Mouse (Mus musculus): ENCODE measurements around the gene Rhov. TPM values are rescaled to one million over a fixed set of nuclear protein-coding genes. Genes with fewer than 3 reads are reported as not detected.

Rhov gene
- total RNA-seq, 1 experiment from 2014 or later: not detected

- ATAC-seq (replicated peaks in 1 of 2; ENCODE audit: insufficient read depth in 1 of 2, low FRiP score in 2 of 2, low TSS enrichment in 1 of 2, low read depth in 1 of 2, poor library complexity in 2 of 2, severe bottlenecking in 2 of 2): peak; percentile 89 to 90
These were observed 20.1 kb downstream of the Rhov start for GRCm38 (mm10) chr2:119250826-119251478.

DNA sequence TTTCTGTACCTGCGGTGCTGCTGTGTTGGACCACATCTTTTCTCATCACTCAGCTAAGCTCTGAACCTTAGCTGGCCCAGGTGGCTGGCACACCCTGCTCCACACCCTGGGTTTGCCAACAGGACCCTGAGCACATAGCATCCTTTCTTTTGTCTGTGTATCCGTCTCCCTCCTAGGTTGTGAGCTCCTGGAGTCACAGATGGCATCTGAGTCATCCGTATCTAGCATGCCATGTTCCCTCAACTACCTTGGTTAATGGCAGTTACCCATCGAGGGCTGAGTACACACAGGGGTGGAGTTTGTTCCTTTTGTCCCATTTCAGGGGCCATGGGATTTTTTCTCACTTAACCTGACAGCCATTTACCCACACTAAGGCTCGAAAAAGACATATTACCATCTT is 20.7 kb downstream of the Rhov start:
- no peak for ATAC-seq (replicated peaks in 1 of 2; ENCODE audit: insufficient read depth in 1 of 2, low FRiP score in 2 of 2, low TSS enrichment in 1 of 2, low read depth in 1 of 2, poor library complexity in 2 of 2, severe bottlenecking in 2 of 2)

DNA sequence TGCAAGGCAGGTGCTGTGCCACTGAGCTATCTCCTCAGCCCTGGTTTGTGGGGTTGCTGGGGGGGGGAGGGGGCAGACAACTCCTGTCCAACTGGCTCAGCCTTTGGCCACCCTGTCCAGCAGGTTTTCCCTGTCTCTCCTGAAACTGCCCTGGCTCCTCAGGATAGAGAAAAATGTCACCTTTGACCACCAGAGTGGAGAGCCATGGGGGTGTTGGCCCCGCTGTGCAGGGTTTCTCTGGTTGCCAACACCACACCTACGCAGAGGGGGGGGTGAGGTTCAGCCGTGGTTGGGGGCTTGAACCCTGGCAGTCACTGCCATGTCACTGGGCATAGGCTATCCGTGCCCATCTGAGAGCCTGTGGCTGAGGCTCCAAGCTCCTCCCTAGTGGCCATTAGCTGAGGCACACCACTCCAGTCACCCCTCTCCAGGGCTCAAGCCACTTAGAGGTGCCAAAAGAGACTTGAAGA is 21.4 kb downstream of the Rhov start:
- 0 out of 4 replicates have a peak, but pooled peaks of 1 of the 2 experiments have one; percentile 43 for ATAC-seq (replicated peaks in 1 of 2; ENCODE audit: insufficient read depth in 1 of 2, low FRiP score in 2 of 2, low TSS enrichment in 1 of 2, low read depth in 1 of 2, poor library complexity in 2 of 2, severe bottlenecking in 2 of 2)

DNA sequence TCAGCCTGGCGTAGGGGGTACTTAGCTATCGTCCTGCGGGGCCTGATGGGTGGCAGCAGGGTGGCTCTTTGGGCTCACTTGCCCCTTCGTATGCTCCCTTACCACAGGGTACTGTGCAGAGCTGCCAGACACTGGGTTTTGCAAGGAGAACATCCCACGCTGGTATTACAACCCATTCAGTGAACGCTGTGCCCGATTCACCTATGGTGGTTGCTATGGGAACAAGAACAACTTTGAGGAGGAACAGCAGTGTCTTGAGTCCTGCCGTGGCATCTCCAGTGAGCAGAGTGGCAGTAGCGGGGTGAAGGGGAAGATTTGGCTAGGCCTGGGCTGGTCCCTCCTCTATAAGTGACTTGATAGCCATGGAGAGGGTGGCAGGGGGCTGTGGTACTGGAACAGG is 23.2 kb downstream of the Rhov start:
- ATAC-seq (replicated peaks in 1 of 2; ENCODE audit: insufficient read depth in 1 of 2, low FRiP score in 2 of 2, low TSS enrichment in 1 of 2, low read depth in 1 of 2, poor library complexity in 2 of 2, severe bottlenecking in 2 of 2): no peak

DNA sequence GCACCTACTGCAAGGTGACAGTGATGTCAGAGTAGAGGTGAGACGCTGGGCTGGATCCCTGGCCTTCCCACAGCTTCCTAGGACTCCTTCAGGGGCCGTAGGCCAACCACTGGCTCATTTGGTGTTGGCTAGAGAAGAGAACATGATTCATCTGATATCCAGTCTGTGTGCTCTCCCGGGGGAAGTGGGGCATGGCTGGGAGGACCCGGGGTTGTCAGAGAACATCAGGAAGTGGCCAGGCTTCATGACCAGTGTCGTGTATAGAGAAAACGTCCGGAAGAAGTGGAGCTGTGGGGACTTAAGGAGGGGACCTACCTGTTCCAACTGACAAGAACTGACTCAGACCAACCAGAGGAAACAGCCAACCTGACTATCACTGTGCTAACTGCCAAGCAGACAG is 25.8 kb downstream of the Rhov start:
- no peak for ATAC-seq (replicated peaks in 1 of 2; ENCODE audit: insufficient read depth in 1 of 2, low FRiP score in 2 of 2, low TSS enrichment in 1 of 2, low read depth in 1 of 2, poor library complexity in 2 of 2, severe bottlenecking in 2 of 2)

DNA sequence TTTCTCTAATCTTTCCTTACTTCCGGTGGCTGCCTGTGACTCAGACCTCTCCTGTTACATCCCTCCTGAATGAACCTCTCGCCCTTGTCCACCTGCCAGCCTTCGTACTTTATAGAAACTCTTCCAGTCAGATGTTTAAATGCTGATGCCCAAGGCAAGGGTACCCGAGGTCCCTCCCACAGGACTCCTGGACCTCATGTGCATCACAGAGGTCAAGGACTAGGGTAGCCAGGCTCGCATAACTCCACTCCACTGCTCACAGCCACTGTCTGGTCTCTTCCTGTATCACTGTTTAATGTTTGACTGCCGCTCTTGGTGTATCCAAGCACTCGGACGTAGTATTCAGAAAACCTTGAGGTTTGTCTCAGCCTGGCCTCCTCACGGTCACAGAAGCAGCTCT is 28.5 kb downstream of the Rhov start:
- ATAC-seq (replicated peaks in 1 of 2; ENCODE audit: insufficient read depth in 1 of 2, low FRiP score in 2 of 2, low TSS enrichment in 1 of 2, low read depth in 1 of 2, poor library complexity in 2 of 2, severe bottlenecking in 2 of 2): no peak

GRCm38 (mm10) chr2:119240819-119241186 is 30.3 kb downstream of the Rhov start:
- ATAC-seq (replicated peaks in 1 of 2; ENCODE audit: insufficient read depth in 1 of 2, low FRiP score in 2 of 2, low TSS enrichment in 1 of 2, low read depth in 1 of 2, poor library complexity in 2 of 2, severe bottlenecking in 2 of 2): no peak

- ATAC-seq (replicated peaks in 1 of 2; ENCODE audit: insufficient read depth in 1 of 2, low FRiP score in 2 of 2, low TSS enrichment in 1 of 2, low read depth in 1 of 2, poor library complexity in 2 of 2, severe bottlenecking in 2 of 2): peak; percentile 57 to 58; a peak in 3 of 4 replicates
These were observed 30.8 kb downstream of the Rhov start for GRCm38 (mm10) chr2:119240075-119240818.

DNA sequence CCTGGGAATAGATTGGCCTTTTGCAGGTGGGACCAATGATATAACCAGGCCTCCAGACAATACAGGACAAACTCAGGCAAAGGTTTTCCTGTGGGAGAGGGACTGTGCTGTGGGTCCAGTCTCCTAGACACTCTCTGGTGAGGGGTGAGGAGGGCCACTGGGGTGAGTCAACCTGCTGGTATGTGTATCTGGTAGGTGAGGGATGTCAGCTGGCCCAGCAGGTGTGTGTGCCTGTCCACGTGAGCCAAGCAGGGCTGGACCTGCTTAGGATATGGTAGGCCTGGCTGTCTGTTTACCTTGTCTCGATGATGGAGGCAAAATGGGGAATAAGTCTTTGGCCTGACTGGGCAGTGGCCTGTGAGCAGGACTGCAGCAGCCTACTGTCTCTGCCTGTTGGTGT is 32.4 kb downstream of the Rhov start:
- no peak for ATAC-seq (replicated peaks in 1 of 2; ENCODE audit: insufficient read depth in 1 of 2, low FRiP score in 2 of 2, low TSS enrichment in 1 of 2, low read depth in 1 of 2, poor library complexity in 2 of 2, severe bottlenecking in 2 of 2)

DNA sequence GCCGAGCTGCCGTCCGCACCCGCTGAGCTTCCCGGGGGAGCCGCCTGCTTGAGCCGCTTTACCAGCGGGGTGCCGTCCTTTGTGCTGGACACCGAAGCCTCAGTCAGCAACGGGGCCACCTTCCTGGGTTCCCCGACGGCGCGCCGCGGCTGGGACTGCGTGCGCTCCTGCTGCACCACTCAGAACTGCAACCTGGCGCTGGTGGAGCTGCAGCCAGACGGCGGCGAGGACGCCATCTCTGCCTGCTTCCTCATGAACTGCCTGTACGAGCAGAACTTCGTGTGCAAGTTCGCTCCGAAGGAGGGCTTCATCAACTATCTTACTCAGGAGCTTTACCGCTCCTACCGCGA is 33.2 kb downstream of the Rhov start:
- 0 out of 4 replicates have a peak, but pooled peaks of 1 of the 2 experiments have one; percentile 46 for ATAC-seq (replicated peaks in 1 of 2; ENCODE audit: insufficient read depth in 1 of 2, low FRiP score in 2 of 2, low TSS enrichment in 1 of 2, low read depth in 1 of 2, poor library complexity in 2 of 2, severe bottlenecking in 2 of 2)

GRCm38 (mm10) chr2:119237210-119237870 is 33.7 kb downstream of the Rhov start, which contains the start of gene Spint1:
Gene Spint1 (plus strand): TSS chr2:119237362.
- no peak for ATAC-seq (replicated peaks in 1 of 2; ENCODE audit: insufficient read depth in 1 of 2, low FRiP score in 2 of 2, low TSS enrichment in 1 of 2, low read depth in 1 of 2, poor library complexity in 2 of 2, severe bottlenecking in 2 of 2)

DNA sequence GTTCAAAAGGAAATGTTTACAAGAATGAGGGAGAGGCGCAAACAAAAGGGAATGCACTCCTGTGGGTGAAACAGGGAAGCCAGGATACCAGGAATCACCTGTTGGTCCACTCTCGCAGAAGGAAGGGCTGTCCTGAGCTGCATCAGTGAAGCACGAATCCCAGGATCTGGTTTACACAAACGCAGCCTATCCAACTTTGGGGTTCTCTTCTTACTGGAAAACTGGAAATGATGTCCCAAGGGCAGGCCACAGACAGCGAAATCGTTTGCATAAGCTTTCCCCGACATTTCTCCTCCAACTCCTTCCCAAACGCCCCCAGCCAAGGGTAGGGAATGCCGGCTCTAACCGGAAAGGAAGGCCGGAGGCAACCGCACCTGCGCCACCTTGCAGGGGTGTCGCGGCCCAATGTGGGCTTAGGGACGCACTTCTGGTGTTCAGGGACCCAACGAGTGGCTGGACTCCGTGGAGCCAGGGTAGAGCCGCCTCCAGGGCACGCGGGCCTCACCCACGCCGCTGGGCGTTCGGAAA is 34.3 kb downstream of the Rhov start:
- no peak for ATAC-seq (replicated peaks in 1 of 2; ENCODE audit: insufficient read depth in 1 of 2, low FRiP score in 2 of 2, low TSS enrichment in 1 of 2, low read depth in 1 of 2, poor library complexity in 2 of 2, severe bottlenecking in 2 of 2)

DNA sequence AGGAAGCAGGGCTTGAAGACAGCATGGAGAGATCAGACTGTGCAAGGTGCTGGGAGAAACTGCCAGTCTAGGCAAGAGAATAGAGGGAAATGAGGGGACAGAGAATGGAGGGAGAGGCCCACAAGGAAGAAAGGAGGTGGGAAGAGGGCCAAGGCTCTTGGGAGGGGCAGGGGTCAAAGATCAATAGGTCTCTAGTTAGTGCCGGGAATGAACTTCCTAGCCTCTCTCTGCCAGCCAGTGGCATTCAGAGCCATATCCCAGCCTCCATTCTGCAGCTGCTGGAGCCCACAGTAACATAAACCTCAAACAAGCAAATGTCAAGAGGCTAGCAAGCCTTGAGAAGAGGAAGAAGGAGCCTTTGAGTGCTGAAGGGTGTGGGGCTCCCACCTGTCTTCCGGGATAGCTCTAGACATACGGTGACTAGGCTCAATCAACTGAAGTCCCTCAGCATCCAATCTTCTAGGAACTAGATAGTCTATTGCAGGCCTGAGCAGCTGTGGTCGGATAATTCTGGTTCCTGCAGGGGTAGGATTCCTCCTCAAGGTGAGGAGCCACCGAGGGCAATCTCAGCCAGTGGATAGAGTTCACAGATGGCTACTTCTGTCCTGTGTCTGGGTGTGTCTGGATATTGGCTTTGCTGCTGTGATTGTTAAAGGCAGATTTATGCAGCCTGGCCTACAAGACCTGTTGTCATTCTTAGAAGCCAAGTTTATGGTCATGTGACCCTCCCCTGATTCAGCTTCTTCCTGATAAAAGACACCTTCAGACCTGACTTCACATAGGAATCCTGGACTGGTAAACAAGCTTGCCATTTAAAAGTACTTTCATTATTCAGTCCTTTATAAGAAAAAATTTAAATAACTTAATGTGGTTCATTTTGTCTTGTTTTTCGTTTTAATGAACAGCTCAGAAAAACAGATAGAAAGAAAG is 41.0 kb downstream of the Rhov start, which contains the start of gene Ppp1r14d:
Gene Ppp1r14d (minus strand): TSS at position 132 of the 930 bp plus-strand sequence.
- ATAC-seq (replicated peaks in 1 of 2; ENCODE audit: insufficient read depth in 1 of 2, low FRiP score in 2 of 2, low TSS enrichment in 1 of 2, low read depth in 1 of 2, poor library complexity in 2 of 2, severe bottlenecking in 2 of 2): no peak

Other genes with a start within 250 kb of the Rhov start
- 8.0 and 16.3 TPM in 2 replicates for gene Ccdc32, start 241.9 kb downstream of the Rhov start, total RNA-seq (2017)
- 18.7 and 22.1 TPM in 2 replicates for gene Rpusd2, start 236.5 kb downstream of the Rhov start, total RNA-seq (2017)
- 52.0 and 56.7 TPM in 2 replicates for gene Knl1, start 224.2 kb downstream of the Rhov start, total RNA-seq (2017)
- gene Rad51, start 158.5 kb downstream of the Rhov start, total RNA-seq (2017): 16.8 and 29.0 TPM in 2 replicates
- gene Rmdn3, start 114.2 kb downstream of the Rhov start, total RNA-seq (2017): 35.9 and 38.9 TPM in 2 replicates
- 2.2 TPM in 1 of 2 replicates, not detected in the other for gene Gchfr, start 103.5 kb downstream of the Rhov start, total RNA-seq (2017)
- gene Gm14137, start 96.8 kb downstream of the Rhov start, total RNA-seq (2017): not detected in 2 replicates
- 47.1 and 53.7 TPM in 2 replicates for gene Zfyve19, start 62.7 kb downstream of the Rhov start, total RNA-seq (2017)
- gene Dnajc17, start 62.5 kb downstream of the Rhov start, total RNA-seq (2017): 37.1 and 64.7 TPM in 2 replicates
- gene Ppp1r14d, start 41.4 kb downstream of the Rhov start, total RNA-seq (2017): not detected in 2 replicates
- gene Spint1, start 33.9 kb downstream of the Rhov start, total RNA-seq (2017): 8.1 and 13.0 TPM in 2 replicates
- 14.8 and 23.0 TPM in 2 replicates for gene Vps18, start 17.5 kb upstream of the Rhov start, total RNA-seq (2017)
- gene Dll4, start 54.5 kb upstream of the Rhov start, total RNA-seq (2017): 0.13 and 0.25 TPM in 2 replicates
- gene Chac1, start 80.0 kb upstream of the Rhov start, total RNA-seq (2017): 0.40 TPM in 1 of 2 replicates, not detected in the other
- gene Ino80, start 206.4 kb upstream of the Rhov start, total RNA-seq (2017): 23.4 and 35.3 TPM in 2 replicates

All from hematopoietic stem cell, adult 5-6 weeks (primary cell).